Mouse (Mus musculus) embryonic facial prominence, embryonic 15.5 days (tissue): ENCODE measurements around the gene Npff. TPM values are rescaled to one million over a fixed set of nuclear protein-coding genes. Genes with fewer than 3 reads are reported as not detected.

Experiments used
- ATAC-seq: fragments of 200-750 bp; cut with Nextera tagmentation; 2 replicates; pipeline ENCODE4 v1.8.0; 2017; ENCODE audit warnings: low read depth, moderate TSS enrichment; ENCODE audit not compliant: insufficient number of reproducible peaks, low FRiP score, low TSS enrichment
- H3K27ac ChIP-seq: fragments of 300-500 bp; sonication (generic); replicated peaks from 2 replicates; pipeline ENCODE4 v1.5.1; 2015; ENCODE audit warnings: mild to moderate bottlenecking, inconsistent platforms
- H3K27me3 ChIP-seq: fragments of 300-500 bp; sonication (generic); 2 replicates; pipeline ENCODE4 v1.6.1; 2015; ENCODE audit warnings: inconsistent platforms
- H3K36me3 ChIP-seq: fragments of 300-500 bp; sonication (generic); 2 replicates; pipeline ENCODE4 v1.6.1; 2015; ENCODE audit warnings: mild to moderate bottlenecking, inconsistent platforms
- H3K4me1 ChIP-seq: fragments of 300-500 bp; sonication (generic); 2 replicates; pipeline ENCODE4 v1.6.1; 2015; ENCODE audit warnings: inconsistent platforms
- H3K4me2 ChIP-seq: fragments of 300-500 bp; sonication (generic); replicated peaks from 2 replicates; pipeline ENCODE4 v1.6.1; 2015; ENCODE audit warnings: mild to moderate bottlenecking, inconsistent platforms
- H3K4me3 ChIP-seq: fragments of 300-500 bp; sonication (generic); replicated peaks from 2 replicates; pipeline ENCODE4 v1.5.1; 2015; ENCODE audit warnings: mild to moderate bottlenecking, inconsistent platforms
- H3K9ac ChIP-seq: fragments of 300-500 bp; sonication (generic); 2 replicates; pipeline ENCODE4 v1.6.1; 2015; ENCODE audit warnings: inconsistent platforms
- H3K9me3 ChIP-seq: fragments of 300-500 bp; sonication (generic); replicated peaks from 2 replicates; pipeline ENCODE4 v1.6.1; 2016; ENCODE audit warnings: inconsistent platforms
- WGBS: fragments of 180-500 bp; shearing (Covaris S2); methylation state at CpG from one replicate; pipeline ENCODE4 v1.1.7; 2015; 5-methylcytosine and 5-hydroxymethylcytosine counted together
- polyA plus RNA-seq: library from polyadenylated mRNA; unstranded; fragments of >200 nt; fragmentation: Nextera tagmentation; extraction: Ambion mirVana; gene quantifications from 2 replicates; pipeline ENCODE4 v1.2.1, GENCODE M21; 2015

Gene Npff
- polyA plus RNA-seq, 1 experiment from 2014 or later, result 3.9 TPM

- no peaks in the 10 kb centered on the region for H3K27me3 ChIP-seq
- no peaks in the 10 kb centered on the region for H3K9me3 ChIP-seq
- H3K4me1 ChIP-seq, result peaks cover 40% of the 10 kb centered on the region
- peak overlapping the region; percentile 100 for H3K27ac ChIP-seq
- H3K9ac ChIP-seq, result peak overlapping the region; percentile 70
- WGBS, result 55% methylated on average over 17 of the region's 17 CpGs
- H3K4me2 ChIP-seq, result peak overlapping the region; percentile 95
- ATAC-seq, result no peak
- H3K36me3 ChIP-seq, result peaks cover 33% of the 10 kb centered on the region
- peak overlapping the region; percentile 63 for H3K4me3 ChIP-seq
Measured at GRCm38 (mm10) chr15:102519211-102520141, 5.3 kb downstream of the Npff start.

- ATAC-seq, result no peak
- peak overlapping the region; percentile 100 for H3K27ac ChIP-seq
- WGBS, result 16% methylated on average over 9 of the region's 9 CpGs
- H3K4me1 ChIP-seq, result peaks cover 40% of the 10 kb centered on the region
- H3K4me2 ChIP-seq, result peak overlapping the region; percentile 95
- H3K9me3 ChIP-seq, result no peaks in the 10 kb centered on the region
- H3K4me3 ChIP-seq, result peak overlapping the region; percentile 63
- peaks cover 27% of the 10 kb centered on the region for H3K36me3 ChIP-seq
- H3K9ac ChIP-seq, result peak overlapping the region; percentile 70
- H3K27me3 ChIP-seq, result no peaks in the 10 kb centered on the region
Measured at GRCm38 (mm10) chr15:102518859-102519201, 5.9 kb downstream of the Npff start.

- under 1% methylated on average over 60 of the region's 60 CpGs for WGBS
- peak; percentile 93 for ATAC-seq
- peak within 1 kb of the TSS; percentile 70 for H3K9ac ChIP-seq
- H3K27me3 ChIP-seq, result no peaks in the 10 kb centered on the region
- H3K4me2 ChIP-seq, result peak within 1 kb of the TSS; percentile 95
- H3K27ac ChIP-seq, result peak within 1 kb of the TSS; percentile 100
- peak within 1 kb of the TSS; percentile 63 for H3K4me3 ChIP-seq
- peaks cover 23% of the 10 kb centered on the region for H3K36me3 ChIP-seq
- H3K4me1 ChIP-seq, result peaks cover 40% of the 10 kb centered on the region
- H3K9me3 ChIP-seq, result no peaks in the 10 kb centered on the region
Measured at GRCm38 (mm10) chr15:102517976-102518858, 6.5 kb downstream of the Npff start, which contains the start of gene Tarbp2. TSS of gene Tarbp2 (plus strand) at chr15:102518192.

DNA sequence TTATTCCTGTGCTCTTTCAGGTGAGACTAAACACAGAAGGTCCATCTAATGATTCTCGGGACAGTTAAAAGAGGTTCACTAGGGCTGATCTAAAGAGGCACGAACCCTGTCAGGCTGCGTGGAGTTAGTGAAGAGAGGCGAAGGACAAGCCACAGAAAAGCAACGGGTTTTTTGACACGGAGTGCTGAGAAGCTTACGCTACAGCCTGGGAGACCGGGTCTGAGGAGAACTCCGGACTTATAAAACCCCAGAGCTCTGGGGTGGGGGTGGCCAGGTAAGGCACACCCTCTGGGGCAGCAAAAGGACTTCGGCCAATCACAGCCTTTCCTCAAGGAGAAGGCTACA is 7.1 kb downstream of the Npff start:
- Histone ChIP-seq H3K27ac (peak overlapping the region; percentile 100), H3K36me3 (peaks cover 23% of the 10 kb centered on the region), H3K9me3 (no peaks in the 10 kb centered on the region), H3K27me3 (no peaks in the 10 kb centered on the region), H3K9ac (peak overlapping the region; percentile 50), H3K4me3 (peak overlapping the region; percentile 63), H3K4me1 (peaks cover 41% of the 10 kb centered on the region), H3K4me2 (peak overlapping the region; percentile 95)
- ATAC-seq, result no peak
- 0% methylated on average over 10 of the region's 10 CpGs for WGBS

DNA sequence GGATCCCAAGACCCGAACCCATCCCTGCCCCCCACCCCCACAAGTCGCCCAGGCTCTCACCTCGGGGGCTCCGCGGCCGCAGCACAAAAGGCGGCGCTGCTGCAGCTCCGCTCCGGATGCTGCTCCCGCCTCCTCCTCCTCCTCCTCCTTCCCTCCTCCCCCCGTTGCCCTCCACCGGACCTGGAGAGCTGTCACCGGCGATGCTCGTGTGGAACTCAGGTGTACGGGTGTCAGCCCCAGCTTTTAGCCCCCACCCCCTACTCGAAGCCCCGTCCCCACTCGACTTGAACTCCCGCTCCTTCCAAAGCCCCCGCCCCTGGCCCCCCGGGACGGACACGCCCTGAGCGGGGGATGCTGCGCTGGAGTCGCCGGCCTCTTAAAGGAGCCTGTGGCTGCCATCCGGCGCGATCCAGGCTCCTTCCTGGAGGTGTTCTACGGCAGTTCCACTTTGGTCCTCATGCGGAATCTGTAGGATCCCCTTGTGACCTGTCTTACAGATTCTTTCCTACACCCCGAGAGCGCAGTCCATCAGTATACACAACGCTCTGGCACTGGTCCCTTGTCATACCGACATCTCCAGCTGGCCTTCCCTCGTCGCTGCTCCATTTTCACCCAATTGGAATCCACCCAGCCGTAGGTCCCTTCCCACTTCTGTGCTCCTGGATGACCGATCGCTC is 7.9 kb downstream of the Npff start, which contains the start of gene Map3k12:
Map3k12 (minus strand) TSS at position 337 of the 677 bp plus-strand sequence.
- Histone ChIP-seq H3K9ac (peak within 1 kb of the TSS; percentile 50), H3K27me3 (no peaks in the 10 kb centered on the region), H3K36me3 (peaks cover 16% of the 10 kb centered on the region), H3K4me2 (peak within 1 kb of the TSS; percentile 95), H3K4me3 (peak within 1 kb of the TSS; percentile 63), H3K27ac (peak within 1 kb of the TSS; percentile 100), H3K4me1 (peaks cover 49% of the 10 kb centered on the region), H3K9me3 (no peaks in the 10 kb centered on the region)
- under 1% methylated on average over 43 of the region's 43 CpGs for WGBS
- ATAC-seq, result no peak

DNA sequence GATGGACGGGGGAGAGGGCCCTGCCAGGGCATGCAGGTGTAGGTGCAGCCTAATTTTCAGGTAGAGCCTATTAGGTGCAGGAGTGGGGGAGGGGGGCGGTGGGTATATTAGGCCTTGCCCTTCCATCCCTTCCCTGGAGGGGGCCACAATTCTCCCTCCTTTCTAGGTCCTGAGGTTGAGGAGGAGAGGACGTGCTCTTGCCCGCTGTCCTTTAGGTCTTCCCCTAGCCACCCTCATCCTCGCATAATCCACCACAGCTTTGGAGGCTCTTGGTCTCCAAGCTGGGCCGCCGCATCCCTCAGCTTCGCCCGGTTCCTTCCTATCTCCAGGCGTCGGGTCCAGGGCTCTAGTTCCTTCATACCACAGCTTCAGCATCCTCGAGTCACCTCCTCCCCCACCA is 8.4 kb downstream of the Npff start:
- Histone ChIP-seq H3K4me1 (peaks cover 54% of the 10 kb centered on the region), H3K9me3 (no peaks in the 10 kb centered on the region), H3K4me2 (peak overlapping the region; percentile 95), H3K27me3 (no peaks in the 10 kb centered on the region), H3K27ac (peak overlapping the region; percentile 100), H3K36me3 (peaks cover 10% of the 10 kb centered on the region), H3K4me3 (peak overlapping the region; percentile 63), H3K9ac (peak overlapping the region; percentile 50)
- WGBS, result under 1% methylated on average over 12 of the region's 12 CpGs
- no peak for ATAC-seq

DNA sequence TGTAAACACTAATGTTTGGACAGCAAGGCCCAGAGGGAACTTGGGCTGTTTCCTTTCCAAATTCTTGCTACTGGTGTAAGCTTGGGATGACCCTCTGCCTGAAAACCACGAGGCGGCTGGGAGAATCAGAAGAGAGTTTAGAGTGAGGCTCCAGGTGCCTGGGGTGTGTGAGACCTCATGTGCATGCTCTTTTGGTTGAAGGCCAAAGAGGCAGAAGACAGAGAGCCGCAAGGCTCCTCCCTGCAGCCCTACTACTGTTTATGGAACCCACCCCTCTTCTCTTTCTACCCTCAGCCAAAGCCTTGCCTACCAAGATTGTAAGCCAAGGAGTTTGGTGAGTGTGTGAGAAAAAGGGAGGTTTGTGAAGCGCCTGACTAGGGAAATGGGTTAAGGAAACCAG is 9.0 kb downstream of the Npff start:
- Histone ChIP-seq H3K4me3 (peak overlapping the region; percentile 63), H3K9ac (peak overlapping the region; percentile 50; the same call in 1 of the 2 replicates), H3K4me2 (peak overlapping the region; percentile 95), H3K27me3 (no peaks in the 10 kb centered on the region), H3K27ac (peak overlapping the region; percentile 100; the same call in 1 of the 2 replicates), H3K4me1 (peaks cover 59% of the 10 kb centered on the region), H3K9me3 (no peaks in the 10 kb centered on the region), H3K36me3 (peaks cover 5% of the 10 kb centered on the region)
- WGBS, result 29% methylated on average over 4 of the region's 4 CpGs
- ATAC-seq, result no peak

DNA sequence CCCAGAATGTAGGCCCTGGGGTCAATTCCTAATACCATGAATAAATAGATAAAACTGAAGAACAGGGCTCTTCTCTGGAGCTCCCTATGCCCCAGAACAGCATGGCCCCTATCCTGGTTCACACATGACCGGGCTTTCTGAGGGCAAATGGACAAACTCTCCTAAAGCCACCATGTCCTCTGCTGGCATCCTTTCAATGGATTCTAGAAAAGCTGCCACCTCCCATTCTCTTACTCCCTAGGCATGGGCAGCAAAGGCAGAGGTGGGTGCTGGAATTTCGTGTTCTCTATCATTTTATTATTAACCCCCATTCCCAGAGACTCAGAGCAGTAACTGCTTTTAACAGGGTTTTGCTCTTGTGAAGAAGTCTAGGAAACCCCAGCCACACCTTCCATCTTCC is 9.5 kb downstream of the Npff start:
- no peaks in the 10 kb centered on the region for H3K27me3 ChIP-seq
- H3K9me3 ChIP-seq, result no peaks in the 10 kb centered on the region
- peak overlapping the region; percentile 95 for H3K4me2 ChIP-seq
- no peak overlapping the region for H3K9ac ChIP-seq
- ATAC-seq, result no peak
- H3K4me3 ChIP-seq, result peak overlapping the region; percentile 63; the same call in 1 of the 2 replicates
- 89% methylated on average over 2 of the region's 2 CpGs for WGBS
- H3K27ac ChIP-seq, result no peak overlapping the region
- H3K36me3 ChIP-seq, result 0 out of 2 replicates have a peak, but pooled peaks cover under 1% of the 10 kb centered on the region
- peaks cover 59% of the 10 kb centered on the region for H3K4me1 ChIP-seq

DNA sequence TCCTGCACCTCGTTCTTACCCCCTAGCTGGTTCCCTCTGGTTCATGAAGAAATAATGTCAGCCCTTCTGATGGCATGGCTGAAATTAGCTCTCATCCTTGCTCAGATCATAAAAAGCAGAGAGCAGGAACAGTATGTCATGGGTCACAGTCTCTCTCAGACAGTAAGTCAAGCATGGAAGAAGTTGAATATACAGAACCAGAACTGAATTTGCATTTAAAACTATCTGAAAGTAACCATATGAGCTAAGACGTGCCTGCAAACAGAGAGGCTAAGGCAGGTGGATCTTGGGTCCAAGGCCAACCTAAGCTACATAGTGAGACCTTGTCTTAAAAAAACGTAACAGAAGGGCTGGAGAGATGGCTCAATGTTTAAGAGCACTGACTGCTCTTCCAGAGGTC is 11.7 kb downstream of the Npff start:
- no peaks in the 10 kb centered on the region for H3K9me3 ChIP-seq
- H3K27ac ChIP-seq, result no peak overlapping the region
- H3K9ac ChIP-seq, result no peak overlapping the region
- H3K27me3 ChIP-seq, result no peaks in the 10 kb centered on the region
- no peak overlapping the region for H3K4me3 ChIP-seq
- no peak for ATAC-seq
- WGBS, result 71% methylated on average over 3 of the region's 3 CpGs
- peaks cover 53% of the 10 kb centered on the region for H3K4me1 ChIP-seq
- no peak overlapping the region for H3K4me2 ChIP-seq
- H3K36me3 ChIP-seq, result 0 out of 2 replicates have a peak, but pooled peaks cover 3% of the 10 kb centered on the region

DNA sequence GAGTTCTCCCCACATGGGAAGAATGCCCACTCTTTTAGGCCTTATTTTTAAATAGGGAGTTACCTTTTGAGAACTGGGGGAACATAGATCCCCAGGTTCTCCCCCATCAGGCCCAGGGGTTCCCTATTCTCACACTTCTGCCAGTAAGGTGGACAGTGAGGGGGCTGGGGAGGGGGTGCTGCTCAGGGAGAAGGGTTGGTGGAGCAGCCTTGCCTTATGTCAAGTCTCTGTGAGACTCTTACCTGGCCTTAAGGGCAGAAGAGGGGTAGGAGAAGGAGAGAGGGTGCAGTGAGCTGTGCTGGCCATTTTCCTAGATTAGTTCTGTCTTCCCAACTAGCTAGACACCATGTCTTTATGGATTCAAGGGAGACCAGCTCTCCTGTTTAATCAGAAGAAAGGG is 12.3 kb downstream of the Npff start:
- H3K36me3 ChIP-seq, result peaks cover 6% of the 10 kb centered on the region; the same call in 1 of the 2 replicates
- ATAC-seq, result no peak
- no peaks in the 10 kb centered on the region for H3K9me3 ChIP-seq
- no peak overlapping the region for H3K9ac ChIP-seq
- no peak overlapping the region for H3K4me2 ChIP-seq
- H3K4me1 ChIP-seq, result peaks cover 53% of the 10 kb centered on the region
- 0 out of 2 replicates have a peak overlapping the region, but pooled peaks have one; percentile 90 for H3K27ac ChIP-seq
- no peaks in the 10 kb centered on the region for H3K27me3 ChIP-seq
- no peak overlapping the region for H3K4me3 ChIP-seq
